Mouse (Mus musculus): Measurements from ENCODE around the gene Ank2. TPM values are rescaled to one million over a fixed set of nuclear protein-coding genes. Genes with fewer than 3 reads are reported as not detected.
A peak's percentile ranks its signal among the peaks of the same experiment; 100 is the strongest.

Gene Ank2
- polyA plus RNA-seq, 1 experiment = 4.6 TPM

DNA sequence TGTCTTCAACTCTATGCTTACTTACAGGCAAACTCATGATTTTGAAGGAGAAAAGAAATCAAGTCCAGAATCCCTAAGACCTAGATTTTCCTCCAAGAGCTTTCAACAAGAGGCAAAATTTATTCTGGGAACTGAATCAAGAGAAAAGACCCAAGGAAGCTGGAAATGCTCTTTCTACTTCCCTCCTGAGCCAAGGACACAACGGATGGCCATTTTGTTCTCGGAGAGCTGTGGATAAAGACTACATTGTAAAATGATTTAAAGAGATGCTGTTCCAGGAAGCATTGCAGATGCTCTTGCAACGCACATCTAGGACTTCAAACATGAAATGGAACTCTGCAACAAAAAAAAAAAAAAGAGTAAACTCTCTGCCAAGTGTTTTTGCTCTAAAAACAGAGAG lies 481.6 kb downstream of the Ank2 start:
- Histone ChIP-seq H3K4me3 (ENCODE audit: control insufficient read depth, insufficient read depth, low read length) (no peak overlapping the region), H3K36me3 (ENCODE audit: control insufficient read depth, insufficient read depth, low read length) (no peaks in the 10 kb centered on the region), H3K4me1 (replicated peaks; ENCODE audit: control insufficient read depth, insufficient read depth, low read length) (no peaks in the 10 kb centered on the region), H3K27me3 (ENCODE audit: control insufficient read depth, insufficient read depth, low read length) (no peaks in the 10 kb centered on the region), H3K27ac (ENCODE audit: control insufficient read depth, insufficient read depth, low read length) (no peak overlapping the region)
- no peak for TF ChIP-seq POLR2A (IDR thresholded peaks at IDR 0.05; ENCODE audit: control insufficient read depth, extremely low read depth, insufficient read depth, low read length, poor library complexity)
- TF ChIP-seq CTCF (IDR thresholded peaks at IDR 0.05; ENCODE audit: borderline replicate concordance, control insufficient read depth, extremely low read depth, insufficient read depth, low read length, poor library complexity) = no peak
- WGBS = 79% methylated on average over 3 of the region's 3 CpGs
- no peak for DNase-seq

DNA sequence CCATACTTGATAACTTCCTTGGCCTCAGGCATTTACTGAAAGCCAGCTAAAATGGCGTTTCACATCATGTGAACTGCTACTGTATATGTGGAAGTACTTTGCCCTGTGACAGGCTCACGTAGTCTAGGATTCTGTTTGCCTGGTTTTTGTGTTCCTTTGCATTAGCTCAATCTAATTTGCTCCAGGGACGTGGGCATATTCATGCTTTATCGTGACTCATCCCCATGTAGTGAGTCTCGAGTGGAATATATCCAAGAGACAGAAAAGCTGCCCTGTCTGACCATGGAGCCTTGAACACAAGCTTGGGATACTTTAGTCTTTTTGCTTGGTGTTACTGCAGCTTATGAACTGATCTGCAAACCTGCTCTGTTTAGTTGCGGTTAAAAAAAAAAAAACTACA lies 483.6 kb downstream of the Ank2 start:
- no peak overlapping the region for H3K27ac ChIP-seq (ENCODE audit: control insufficient read depth, insufficient read depth, low read length)
- WGBS = 93% methylated on average over 6 of the region's 6 CpGs
- TF ChIP-seq POLR2A (IDR thresholded peaks at IDR 0.05; ENCODE audit: control insufficient read depth, extremely low read depth, insufficient read depth, low read length, poor library complexity) = no peak
- no peak for TF ChIP-seq CTCF (IDR thresholded peaks at IDR 0.05; ENCODE audit: borderline replicate concordance, control insufficient read depth, extremely low read depth, insufficient read depth, low read length, poor library complexity)

DNA sequence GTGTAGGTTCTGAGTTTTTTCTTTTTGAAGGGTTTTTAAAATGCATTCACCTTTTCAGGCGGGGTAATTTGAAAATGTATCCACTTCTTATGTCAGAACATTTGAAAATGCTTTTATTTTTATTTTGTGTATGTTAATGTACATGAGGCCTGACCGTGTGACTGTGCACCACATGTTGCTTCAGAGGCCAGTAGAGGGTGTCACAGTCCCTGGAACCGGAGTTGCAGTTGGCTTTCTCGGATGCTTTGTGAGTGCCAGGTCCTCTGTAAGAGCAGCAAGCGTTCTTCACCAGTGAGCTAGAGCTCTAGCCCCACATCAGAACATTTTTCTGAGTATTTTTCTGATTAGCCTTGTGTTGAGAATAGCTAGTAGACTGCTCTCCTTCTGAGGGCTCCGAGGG lies 484.0 kb downstream of the Ank2 start:
- H3K27me3 ChIP-seq (ENCODE audit: control insufficient read depth, insufficient read depth, low read length) = no peaks in the 10 kb centered on the region
- no peak overlapping the region for H3K27ac ChIP-seq (ENCODE audit: control insufficient read depth, insufficient read depth, low read length)

More for the DNA sequence above, 483.6 kb downstream of the Ank2 start:
- Histone ChIP-seq H3K27me3 (ENCODE audit: control insufficient read depth, insufficient read depth, low read length) (no peaks in the 10 kb centered on the region), H3K4me3 (ENCODE audit: control insufficient read depth, insufficient read depth, low read length) (no peak overlapping the region), H3K36me3 (ENCODE audit: control insufficient read depth, insufficient read depth, low read length) (no peaks in the 10 kb centered on the region), H3K4me1 (replicated peaks; ENCODE audit: control insufficient read depth, insufficient read depth, low read length) (no peaks in the 10 kb centered on the region)
- DNase-seq = no peak

DNA sequence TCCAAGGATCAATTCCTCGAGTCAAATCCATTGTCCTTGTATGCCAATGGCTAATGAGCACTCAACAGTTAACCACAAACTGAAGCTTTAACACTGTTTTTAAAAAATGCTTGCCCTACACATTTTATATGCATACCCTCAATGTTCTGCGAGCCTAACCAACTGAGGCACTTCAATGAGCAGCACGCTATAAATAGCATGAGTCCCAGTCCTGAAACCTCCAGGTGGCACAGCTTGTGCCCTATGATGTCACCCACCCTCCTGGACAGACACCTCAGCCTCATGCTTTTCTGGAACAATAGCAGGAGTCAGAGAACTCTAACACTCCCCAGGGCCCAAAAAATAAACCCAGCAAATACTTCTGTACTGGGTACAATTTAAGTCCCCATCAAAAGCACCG lies 485.2 kb downstream of the Ank2 start:
- WGBS = 87% methylated on average over 4 of the region's 4 CpGs
- DNase-seq = no peak
- no peaks in the 10 kb centered on the region for H3K27me3 ChIP-seq (ENCODE audit: control insufficient read depth, insufficient read depth, low read length)

More for the DNA sequence above, 484.0 kb downstream of the Ank2 start:
- 89% methylated on average over 6 of the region's 6 CpGs for WGBS
- no peak for DNase-seq
- no peaks in the 10 kb centered on the region for H3K36me3 ChIP-seq (ENCODE audit: control insufficient read depth, insufficient read depth, low read length)
- H3K4me1 ChIP-seq (replicated peaks; ENCODE audit: control insufficient read depth, insufficient read depth, low read length) = no peaks in the 10 kb centered on the region
- TF ChIP-seq CTCF (IDR thresholded peaks at IDR 0.05; ENCODE audit: borderline replicate concordance, control insufficient read depth, extremely low read depth, insufficient read depth, low read length, poor library complexity) = no peak
- no peak for TF ChIP-seq POLR2A (IDR thresholded peaks at IDR 0.05; ENCODE audit: control insufficient read depth, extremely low read depth, insufficient read depth, low read length, poor library complexity)
- H3K4me3 ChIP-seq (ENCODE audit: control insufficient read depth, insufficient read depth, low read length) = no peak overlapping the region

DNA sequence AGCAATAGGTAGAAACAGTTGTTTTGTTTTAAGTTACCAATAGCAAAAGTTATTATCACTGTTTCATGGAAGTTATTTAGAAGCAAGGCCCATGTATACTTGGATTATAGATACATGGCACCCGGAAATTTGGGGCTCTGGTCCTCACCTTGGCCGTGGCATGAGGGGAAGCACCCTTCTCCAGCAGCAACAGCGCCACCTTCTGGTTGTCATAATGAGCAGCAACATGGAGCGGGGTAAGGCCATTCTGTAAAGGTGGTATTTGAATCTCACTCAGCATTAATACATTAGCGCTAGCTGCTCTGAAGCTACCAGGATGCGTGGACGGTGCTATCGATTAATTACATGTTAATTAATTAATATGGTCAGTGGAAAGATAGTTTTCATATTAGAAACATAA lies 486.6 kb downstream of the Ank2 start:
- WGBS = 64% methylated on average over 8 of the region's 8 CpGs
- DNase-seq = peak; percentile 16
- no peaks in the 10 kb centered on the region for H3K27me3 ChIP-seq (ENCODE audit: control insufficient read depth, insufficient read depth, low read length)
- peak; percentile 54; the same call in 1 of the 2 replicates for TF ChIP-seq CTCF (IDR thresholded peaks at IDR 0.05; ENCODE audit: borderline replicate concordance, control insufficient read depth, extremely low read depth, insufficient read depth, low read length, poor library complexity)
- TF ChIP-seq POLR2A (IDR thresholded peaks at IDR 0.05; ENCODE audit: control insufficient read depth, extremely low read depth, insufficient read depth, low read length, poor library complexity) = no peak
- H3K27ac ChIP-seq (ENCODE audit: control insufficient read depth, insufficient read depth, low read length) = no peak overlapping the region
- H3K36me3 ChIP-seq (ENCODE audit: control insufficient read depth, insufficient read depth, low read length) = no peaks in the 10 kb centered on the region
- H3K4me1 ChIP-seq (replicated peaks; ENCODE audit: control insufficient read depth, insufficient read depth, low read length) = no peaks in the 10 kb centered on the region
- H3K4me3 ChIP-seq (ENCODE audit: control insufficient read depth, insufficient read depth, low read length) = no peak overlapping the region

More for the DNA sequence above, 485.2 kb downstream of the Ank2 start:
- no peaks in the 10 kb centered on the region for H3K4me1 ChIP-seq (replicated peaks; ENCODE audit: control insufficient read depth, insufficient read depth, low read length)
- no peak overlapping the region for H3K4me3 ChIP-seq (ENCODE audit: control insufficient read depth, insufficient read depth, low read length)
- no peaks in the 10 kb centered on the region for H3K36me3 ChIP-seq (ENCODE audit: control insufficient read depth, insufficient read depth, low read length)
- no peak for TF ChIP-seq CTCF (IDR thresholded peaks at IDR 0.05; ENCODE audit: borderline replicate concordance, control insufficient read depth, extremely low read depth, insufficient read depth, low read length, poor library complexity)
- TF ChIP-seq POLR2A (IDR thresholded peaks at IDR 0.05; ENCODE audit: control insufficient read depth, extremely low read depth, insufficient read depth, low read length, poor library complexity) = no peak
- H3K27ac ChIP-seq (ENCODE audit: control insufficient read depth, insufficient read depth, low read length) = no peak overlapping the region

DNA sequence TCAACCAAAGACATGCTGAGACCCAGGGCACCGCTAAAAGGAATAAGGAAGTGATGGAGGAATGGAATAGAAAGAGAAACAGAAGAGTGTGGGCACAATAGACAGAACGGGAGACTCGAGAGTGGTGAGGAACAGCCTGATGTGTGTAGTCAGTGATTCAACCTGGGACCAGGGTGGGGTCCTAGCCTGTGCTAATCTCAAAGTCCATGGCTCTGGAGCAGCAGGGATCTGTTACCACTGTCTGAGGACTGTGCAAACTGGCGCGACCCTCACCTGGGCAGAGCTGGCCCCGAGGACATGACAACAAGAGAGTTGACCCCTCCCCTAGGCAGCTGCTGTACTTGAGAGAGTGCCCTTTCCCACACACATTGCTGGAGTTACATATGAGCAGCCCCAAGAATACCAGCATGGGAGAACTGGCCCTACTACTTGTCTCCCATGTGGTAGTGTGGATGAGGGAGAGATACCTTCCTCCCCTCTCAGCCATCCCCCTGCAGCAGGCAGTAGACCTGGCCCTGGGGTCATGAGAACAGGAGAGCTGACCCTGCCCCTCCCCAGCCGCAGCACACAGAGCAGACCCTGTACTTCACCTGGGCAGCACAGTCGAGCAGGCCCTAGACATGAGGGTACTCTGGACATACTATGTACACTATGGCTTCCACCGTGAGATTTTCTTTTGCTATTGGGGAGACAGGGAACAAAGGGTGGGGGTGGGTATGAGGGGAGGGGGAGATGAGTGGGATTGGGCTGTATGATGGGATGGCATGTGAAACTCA lies 493.1 kb downstream of the Ank2 start:
- TF ChIP-seq CTCF (IDR thresholded peaks at IDR 0.05; ENCODE audit: borderline replicate concordance, control insufficient read depth, extremely low read depth, insufficient read depth, low read length, poor library complexity) (no peak), POLR2A (IDR thresholded peaks at IDR 0.05; ENCODE audit: control insufficient read depth, extremely low read depth, insufficient read depth, low read length, poor library complexity) (no peak)
- H3K36me3 ChIP-seq (ENCODE audit: control insufficient read depth, insufficient read depth, low read length) = no peaks in the 10 kb centered on the region
- no peak for DNase-seq
- H3K4me3 ChIP-seq (ENCODE audit: control insufficient read depth, insufficient read depth, low read length) = no peak overlapping the region
- no peak overlapping the region for H3K27ac ChIP-seq (ENCODE audit: control insufficient read depth, insufficient read depth, low read length)
- no peaks in the 10 kb centered on the region for H3K4me1 ChIP-seq (replicated peaks; ENCODE audit: control insufficient read depth, insufficient read depth, low read length)
- 90% methylated on average over 9 of the region's 9 CpGs for WGBS
- H3K27me3 ChIP-seq (ENCODE audit: control insufficient read depth, insufficient read depth, low read length) = no peaks in the 10 kb centered on the region

Data from thymus, adult 2 months (tissue).